Mouse (Mus musculus) cerebellum, adult 8-10 months (tissue): ENCODE results near the gene Hoxa11.

ENCODE experiments used
- DNase-seq: peaks from one replicate; pipeline ENCODE4 v3.0.0; 2022

The Hoxa11 gene

GRCm38 (mm10) chr6:52230516-52231165 lies 15.0 kb downstream of the Hoxa11 start, which contains the start of gene Hoxa9:
TSS of gene Hoxa9 (minus strand) at chr6:52231089.
- DNase-seq: no peak

- DNase-seq: no peak
Measured at GRCm38 (mm10) chr6:52229558-52230416, 15.8 kb downstream of the Hoxa11 start.

DNA sequence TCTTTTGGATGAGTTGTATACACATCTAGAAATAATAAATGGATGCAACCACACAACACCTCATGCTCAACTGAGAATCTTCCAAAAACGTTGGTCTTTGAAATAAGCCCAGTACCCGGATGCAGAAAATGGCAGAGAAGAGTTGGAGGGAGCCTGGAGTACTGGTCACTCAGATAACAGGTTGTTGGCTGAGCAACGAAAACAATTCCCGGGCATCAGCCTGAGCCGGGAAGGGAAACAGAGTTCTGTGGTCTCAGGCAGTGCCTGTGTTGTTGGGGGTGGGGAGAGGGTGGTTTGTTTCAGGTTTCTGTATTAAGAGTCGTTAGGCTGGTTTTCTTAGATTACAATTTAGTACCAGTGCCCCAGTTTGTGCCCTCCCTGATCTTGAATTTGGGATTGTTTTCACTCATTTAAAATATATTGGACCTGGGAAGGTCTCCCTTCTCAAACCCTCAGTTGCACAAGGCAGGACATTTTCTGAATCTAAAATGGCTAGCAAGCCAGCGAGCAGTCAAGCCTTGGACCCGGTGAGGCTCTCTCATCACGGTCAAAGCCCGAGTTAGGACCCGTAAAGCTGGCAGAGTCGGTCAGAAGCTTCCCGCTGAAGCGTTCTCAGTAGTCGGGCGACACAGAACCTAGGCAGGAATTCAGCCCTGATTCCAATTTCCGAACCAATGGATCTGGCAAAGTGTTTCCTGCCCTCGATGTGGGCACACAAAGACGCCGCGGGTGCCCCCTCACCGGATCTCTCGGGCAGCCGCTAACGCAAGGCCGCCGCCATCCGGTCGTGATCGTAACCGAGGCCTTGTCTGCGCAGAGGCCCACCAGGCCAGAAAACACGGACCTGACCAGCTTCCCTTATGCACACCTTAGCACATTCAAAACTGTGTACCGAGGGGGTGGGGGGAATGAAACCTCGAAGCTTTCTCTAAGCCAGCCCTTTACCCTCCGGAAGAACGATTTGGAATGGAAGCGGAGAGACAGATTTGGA lies 16.8 kb downstream of the Hoxa11 start:
- no peak for DNase-seq

DNA sequence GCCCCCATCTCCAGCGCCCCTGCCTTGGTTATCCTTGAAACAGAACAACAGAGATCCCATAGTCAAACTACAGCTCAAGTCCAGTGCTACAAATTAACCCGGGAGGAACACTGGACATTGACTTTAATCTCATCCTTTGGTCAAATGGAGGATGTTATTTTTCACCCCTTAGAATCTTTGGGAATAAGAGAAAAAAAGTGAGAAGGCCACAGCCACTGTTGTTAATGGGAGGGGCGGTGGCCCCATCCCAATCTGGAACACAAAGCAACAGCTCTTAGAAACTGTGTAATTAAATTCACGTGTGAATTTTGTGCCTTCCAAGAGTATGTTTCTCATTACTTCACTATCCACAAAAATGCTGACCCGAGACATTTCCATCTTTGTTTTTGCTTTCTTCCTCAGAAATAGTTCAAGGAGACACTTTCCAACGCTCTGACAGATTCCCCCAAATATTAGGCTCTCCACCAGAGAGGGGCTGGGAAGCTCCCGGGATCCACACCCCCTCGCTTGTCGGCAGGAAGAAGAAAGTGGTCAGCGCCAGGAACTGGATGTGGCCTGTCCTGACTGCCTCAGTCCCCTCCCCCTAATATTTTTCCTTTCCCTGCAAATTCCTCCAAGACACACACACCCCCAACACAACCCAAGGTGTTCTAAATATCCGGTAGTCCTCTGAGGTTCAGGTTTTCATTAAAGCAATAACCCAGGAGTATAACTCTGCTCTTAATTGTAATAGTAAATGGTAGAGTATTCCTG lies 18.0 kb downstream of the Hoxa11 start:
- DNase-seq: no peak

DNA sequence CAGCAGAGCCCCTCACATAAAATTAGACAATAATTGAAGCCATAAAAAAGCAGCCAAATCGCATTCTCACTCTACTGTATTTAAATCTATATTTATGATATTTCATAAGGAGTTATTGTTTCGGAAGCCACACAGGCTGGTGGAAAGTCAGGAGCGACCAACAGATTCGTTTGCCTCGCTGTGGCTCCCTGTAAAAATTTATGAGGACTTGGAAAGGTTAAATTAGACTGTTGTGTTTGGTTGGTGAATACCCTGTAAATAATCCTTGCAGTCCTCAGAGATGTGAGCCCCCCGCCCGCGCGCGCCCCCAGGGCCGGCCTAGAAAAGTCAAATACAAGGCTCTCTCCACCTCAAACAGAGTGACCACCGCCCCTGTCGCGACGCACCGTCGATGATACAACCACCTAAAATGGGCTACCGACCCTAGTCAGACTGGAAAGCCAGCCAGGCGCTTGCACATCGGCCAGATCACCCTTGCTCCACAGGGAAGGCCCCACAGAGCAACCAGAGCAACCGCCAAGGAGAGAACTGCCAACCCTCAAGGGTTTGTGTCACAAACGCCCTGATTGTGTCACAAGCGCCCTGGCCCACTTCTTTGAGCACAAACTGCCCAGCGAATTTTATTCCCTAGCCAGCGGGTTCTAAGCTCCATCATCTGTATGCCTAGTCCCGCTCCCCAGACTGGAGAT lies 18.9 kb downstream of the Hoxa11 start:
- DNase-seq: no peak

DNA sequence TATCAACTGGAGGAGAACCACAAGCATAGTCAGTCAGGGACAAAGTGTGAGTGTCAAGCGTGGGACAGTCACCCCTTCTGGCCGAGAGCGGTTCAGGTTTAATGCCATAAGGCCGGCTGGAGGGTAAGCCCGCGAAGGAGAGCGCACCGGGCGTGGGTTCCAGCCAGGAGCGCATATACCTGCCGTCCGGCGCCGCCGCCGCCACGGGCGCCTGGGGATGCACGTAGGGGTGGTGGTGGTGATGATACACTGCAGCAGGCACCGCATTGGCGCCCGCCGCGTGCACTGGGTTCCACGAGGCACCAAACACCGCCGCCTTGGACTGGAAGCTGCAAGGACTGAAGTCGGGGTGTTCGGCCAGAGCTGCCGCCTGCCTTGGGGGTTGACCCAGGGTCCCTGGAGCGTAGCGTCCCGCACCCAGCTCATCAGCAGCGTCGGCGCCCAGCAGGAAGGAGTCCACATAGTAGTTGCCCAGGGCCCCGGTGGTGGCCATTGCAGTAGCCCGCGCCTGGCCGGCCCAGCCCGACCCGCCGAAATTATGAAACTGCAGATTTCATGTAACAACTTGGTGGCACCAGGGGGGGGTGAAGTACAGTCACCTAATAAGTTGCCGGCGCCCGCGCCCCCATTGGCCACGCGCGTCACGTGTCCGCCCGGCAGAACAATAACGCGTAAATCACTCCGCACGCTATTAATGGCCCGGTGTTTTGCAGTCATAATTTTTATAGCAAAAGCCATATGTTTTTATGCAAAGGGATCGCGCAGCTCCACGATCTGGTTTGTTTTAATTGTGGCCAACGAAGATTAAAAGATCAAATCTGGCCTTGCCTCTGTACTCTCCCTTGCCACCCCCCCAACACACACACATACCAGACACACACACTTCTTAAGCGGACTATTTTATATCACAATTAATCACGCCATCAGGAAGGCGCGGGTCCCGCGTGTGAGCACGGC lies 19.7 kb downstream of the Hoxa11 start:
- DNase-seq: no peak

- no peak for DNase-seq
Measured at GRCm38 (mm10) chr6:52224895-52225611, 20.6 kb downstream of the Hoxa11 start.

GRCm38 (mm10) chr6:52223939-52224760 lies 21.5 kb downstream of the Hoxa11 start:
- DNase-seq: no peak

DNA sequence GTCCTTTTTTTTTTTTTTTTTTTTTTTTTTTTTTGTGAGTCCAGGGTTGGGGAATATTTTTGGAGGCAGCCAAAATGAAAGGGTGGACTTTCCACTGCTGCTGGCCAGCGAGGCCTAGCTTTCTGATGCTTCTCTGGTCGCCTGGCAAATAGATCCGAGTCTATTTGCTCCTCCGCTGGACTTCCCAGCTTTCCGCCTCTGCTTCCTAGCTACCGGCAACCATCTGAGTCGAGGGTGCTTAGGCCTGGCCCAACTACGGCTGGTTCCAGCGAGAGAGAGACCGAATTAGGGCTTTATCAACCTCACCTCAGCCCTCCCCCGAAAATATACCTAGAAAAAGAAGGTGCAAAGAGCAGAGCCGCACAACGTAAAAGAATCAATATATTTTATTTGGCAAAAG lies 22.9 kb downstream of the Hoxa11 start:
- DNase-seq: no peak

- no peak for DNase-seq
Measured at GRCm38 (mm10) chr6:52221993-52222685, 23.5 kb downstream of the Hoxa11 start.

DNA sequence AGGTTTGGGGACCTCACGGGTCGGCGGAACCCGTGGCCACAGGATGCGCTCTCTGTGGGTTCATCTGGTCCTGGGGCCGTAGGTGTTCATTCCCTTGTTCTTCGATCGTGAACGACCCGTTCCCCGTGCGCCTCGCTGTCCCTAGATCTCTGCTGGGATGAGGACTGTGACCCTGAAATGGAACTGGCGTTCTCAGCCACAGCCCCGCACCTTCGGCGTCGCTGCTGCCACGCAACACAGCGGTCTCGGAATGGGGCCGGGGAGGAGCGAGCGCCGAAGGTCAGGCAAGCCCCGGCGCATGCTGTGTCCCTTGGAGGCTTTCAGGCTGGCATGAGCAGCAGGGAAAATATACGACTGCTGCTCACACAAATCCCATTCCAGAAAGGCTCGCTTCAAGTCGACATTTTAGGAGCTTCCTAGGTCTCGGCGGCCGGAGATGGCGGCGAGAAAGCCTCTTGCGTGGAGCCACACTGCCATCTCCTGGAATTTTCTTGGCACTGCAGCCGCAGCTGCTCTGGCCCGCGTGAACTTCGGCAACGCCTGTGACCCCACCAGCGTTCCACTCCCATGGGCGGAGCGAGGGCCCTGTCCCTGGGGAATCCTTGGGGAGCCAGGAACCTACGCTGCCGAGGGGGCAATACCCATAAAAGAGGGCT lies 24.1 kb downstream of the Hoxa11 start, which contains the start of gene Hoxa7:
Gene Hoxa7 (minus strand): TSS at position 518 of the 656 bp plus-strand sequence.
- DNase-seq: peak; percentile 80

DNA sequence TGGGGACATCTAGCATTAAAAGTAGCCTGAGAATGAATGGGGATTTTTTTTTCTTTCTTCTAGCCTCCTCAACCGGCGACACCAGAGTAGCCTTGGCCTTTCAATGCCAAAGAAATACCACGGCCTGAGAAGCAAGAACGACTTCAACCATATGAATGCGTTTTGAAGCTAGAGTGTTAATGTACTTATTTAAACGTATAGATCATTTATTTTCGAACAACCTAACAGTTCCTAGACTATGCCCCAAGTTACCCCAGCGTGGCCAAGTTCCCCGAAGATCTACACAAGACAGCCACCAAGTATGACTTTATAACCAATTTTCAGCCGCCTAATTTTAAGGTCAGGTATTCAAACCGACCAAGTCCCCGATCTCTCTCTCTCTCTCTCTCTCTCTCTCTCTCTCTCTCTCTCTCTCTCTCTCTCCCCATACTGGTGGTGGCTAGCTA lies 24.7 kb downstream of the Hoxa11 start:
- no peak for DNase-seq

DNA sequence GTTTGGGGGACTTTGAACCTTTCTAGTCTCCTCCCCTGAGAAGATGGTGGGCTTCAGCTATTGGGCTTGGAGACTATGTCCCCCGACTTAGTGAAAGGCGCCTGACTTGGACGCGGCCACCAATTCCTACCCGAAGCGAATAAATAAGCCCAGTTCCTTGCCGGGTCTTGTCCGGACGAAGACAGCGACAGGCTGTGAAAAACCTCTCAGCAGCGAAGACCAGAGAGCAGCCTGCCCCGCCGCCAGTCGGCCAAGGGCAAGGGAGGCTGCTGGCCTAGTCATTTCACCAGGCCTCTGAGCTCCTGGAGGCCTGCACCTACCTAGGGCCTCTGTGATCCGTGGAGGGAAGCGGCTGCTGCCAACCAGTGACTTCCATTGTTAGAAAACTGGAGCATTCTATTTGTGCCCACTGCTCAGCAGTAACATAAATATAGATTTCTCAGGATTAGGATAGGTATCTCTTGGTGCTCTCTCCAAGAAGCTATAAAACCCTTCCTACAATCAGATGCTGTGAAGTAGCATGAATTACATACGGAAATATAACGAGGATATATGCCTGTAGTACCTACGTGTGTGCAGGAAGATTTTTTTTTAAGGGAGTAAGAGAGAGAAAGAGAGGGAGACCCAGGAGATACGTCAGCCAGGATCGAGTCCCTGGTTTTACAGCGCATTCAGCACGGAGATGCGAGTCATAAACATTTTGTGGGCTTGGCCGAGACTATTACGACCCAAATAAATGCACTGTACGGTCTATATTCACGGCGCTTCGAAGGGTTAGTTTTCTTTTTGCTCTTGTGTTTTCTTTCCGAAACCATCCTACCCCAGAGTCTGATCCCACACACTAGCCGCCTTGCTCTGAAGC lies 25.4 kb downstream of the Hoxa11 start:
- DNase-seq: no peak

- no peak for DNase-seq
Measured at GRCm38 (mm10) chr6:52219234-52219942, 26.2 kb downstream of the Hoxa11 start.

DNA sequence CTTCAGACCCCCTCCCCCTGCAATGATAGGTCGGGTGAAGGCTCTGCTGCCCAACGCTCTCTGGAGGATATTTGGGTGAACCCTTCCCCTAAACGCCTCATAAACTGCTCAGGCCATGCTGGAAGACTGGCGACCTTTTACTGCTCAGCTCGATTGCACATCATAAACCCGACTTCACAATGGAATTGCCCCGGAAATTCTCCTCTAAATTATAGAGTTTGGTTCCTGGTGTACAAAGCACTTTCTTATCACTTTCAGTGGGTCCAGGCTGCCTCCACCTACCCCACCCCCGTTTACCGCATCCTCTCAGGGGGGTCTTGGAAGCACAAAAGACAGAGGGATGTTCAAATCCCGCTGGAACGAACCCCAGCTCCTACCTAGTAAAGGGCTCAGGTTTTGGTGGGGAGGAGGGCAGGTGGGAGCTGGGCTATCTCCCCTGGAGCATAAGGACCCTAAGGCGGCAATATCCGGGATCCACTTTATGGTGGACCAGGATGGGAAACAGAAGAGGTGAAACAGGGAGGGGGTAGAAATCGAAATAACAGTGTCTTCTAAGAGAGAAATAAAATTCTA lies 26.9 kb downstream of the Hoxa11 start:
- DNase-seq: no peak
